Mouse (Mus musculus) forebrain, embryonic 14.5 days (tissue): Measurements from ENCODE around the gene Foxp1. TPM values are rescaled to one million over a fixed set of nuclear protein-coding genes. Genes with fewer than 3 reads are reported as not detected.
A peak's percentile ranks its signal among the peaks of the same experiment; 100 is the strongest.

Source experiments
- ATAC-seq: fragments of 200-750 bp; cut with Nextera tagmentation; 2 replicates; pipeline ENCODE4 v1.8.0; 2017; ENCODE audit warnings: mild to moderate bottlenecking, moderate library complexity
- DNase-seq: peaks from one replicate; pipeline ENCODE4 v3.0.0-alpha.2; 2015; ENCODE audit warnings: low spot score
- H3K27ac ChIP-seq: fragments of 300-500 bp; sonication (generic); 2 replicates; pipeline ENCODE4 v1.5.1; 2014; ENCODE audit warnings: low read depth, mild to moderate bottlenecking, control low read depth, low read length, moderate library complexity
- H3K27me3 ChIP-seq: fragments of 300-500 bp; sonication (generic); replicated peaks from 2 replicates; pipeline ENCODE4 v1.6.1; 2014; ENCODE audit warnings: low read length, control low read depth, mixed read lengths; ENCODE audit not compliant: control insufficient read depth, insufficient read depth
- H3K36me3 ChIP-seq: fragments of 300-500 bp; sonication (generic); 2 replicates; pipeline ENCODE4 v1.6.1; 2014; ENCODE audit warnings: low read length, control low read depth; ENCODE audit not compliant: control insufficient read depth, insufficient read depth
- H3K4me1 ChIP-seq: fragments of 300-500 bp; sonication (generic); 2 replicates; pipeline ENCODE4 v1.6.1; 2014; ENCODE audit warnings: antibody characterized with exemption, low read length, control low read depth; ENCODE audit not compliant: control insufficient read depth, insufficient read depth
- H3K4me2 ChIP-seq: fragments of 300-500 bp; sonication (generic); 2 replicates; pipeline ENCODE4 v1.6.1; 2014; ENCODE audit warnings: mild to moderate bottlenecking, control low read depth, low read length
- H3K4me3 ChIP-seq: fragments of 300-500 bp; sonication (generic); 2 replicates; pipeline ENCODE4 v1.5.1; 2014; ENCODE audit warnings: low read depth, low read length, control low read depth
- H3K9ac ChIP-seq: fragments of 300-500 bp; sonication (generic); 2 replicates; pipeline ENCODE4 v1.6.1; 2014; ENCODE audit warnings: mild to moderate bottlenecking, low read length, control low read depth, moderate library complexity
- H3K9me3 ChIP-seq: fragments of 300-500 bp; sonication (generic); replicated peaks from 2 replicates; pipeline ENCODE4 v1.6.1; 2016; ENCODE audit warnings: low read length, control low read depth, mixed read lengths; ENCODE audit not compliant: control insufficient read depth
- WGBS: fragments of 180-500 bp; shearing (Covaris S2); extraction: QIAGEN DNeasy Blood & Tissue Kit; methylation state at CpG from one replicate; pipeline ENCODE4 v1.1.7; 2014; 5-methylcytosine and 5-hydroxymethylcytosine counted together
- polyA plus RNA-seq: library from polyadenylated mRNA; unstranded; fragments of >200 nt; fragmentation: Nextera tagmentation; extraction: Ambion mirVana; gene quantifications from 2 replicates; pipeline ENCODE4 v1.2.1, GENCODE M21; 2014

Gene Foxp1
- polyA plus RNA-seq, 1 experiment from 2014 or later = 63.3 TPM

- Histone ChIP-seq H3K27me3 (no peaks in the 10 kb centered on the region), H3K4me3 (no peak overlapping the region), H3K4me1 (no peaks in the 10 kb centered on the region; the same call in 1 of the 2 replicates), H3K9ac (no peak overlapping the region), H3K9me3 (no peaks in the 10 kb centered on the region), H3K4me2 (no peak overlapping the region), H3K27ac (no peak overlapping the region), H3K36me3 (peaks cover 10% of the 10 kb centered on the region; the same call in 1 of the 2 replicates)
- DNase-seq (no peak), ATAC-seq (no peak)
- WGBS = 91% methylated on average over 10 of the region's 10 CpGs
These were observed 588.1 kb downstream of the Foxp1 start for GRCm38 (mm10) chr6:98934381-98934780.

- ATAC-seq (no peak), DNase-seq (peak; percentile 16)
- Histone ChIP-seq H3K27ac (no peak overlapping the region), H3K36me3 (peaks cover 10% of the 10 kb centered on the region; the same call in 1 of the 2 replicates), H3K9ac (no peak overlapping the region), H3K4me1 (peaks cover 5% of the 10 kb centered on the region; the same call in 1 of the 2 replicates), H3K4me2 (no peak overlapping the region), H3K27me3 (no peaks in the 10 kb centered on the region), H3K4me3 (no peak overlapping the region), H3K9me3 (no peaks in the 10 kb centered on the region)
- WGBS = 64% methylated on average over 18 of the region's 18 CpGs
These were observed 589.3 kb downstream of the Foxp1 start for GRCm38 (mm10) chr6:98933135-98933724.

GRCm38 (mm10) chr6:98931881-98932540 lies 590.5 kb downstream of the Foxp1 start:
- no peak overlapping the region for H3K4me3 ChIP-seq
- H3K36me3 ChIP-seq = peaks cover 10% of the 10 kb centered on the region; the same call in 1 of the 2 replicates
- DNase-seq = no peak
- H3K27ac ChIP-seq = no peak overlapping the region
- ATAC-seq = no peak
- H3K4me2 ChIP-seq = no peak overlapping the region
- H3K27me3 ChIP-seq = no peaks in the 10 kb centered on the region
- no peak overlapping the region for H3K9ac ChIP-seq
- peaks cover 5% of the 10 kb centered on the region; the same call in 1 of the 2 replicates for H3K4me1 ChIP-seq
- WGBS = 94% methylated on average over 8 of the region's 8 CpGs
- no peaks in the 10 kb centered on the region for H3K9me3 ChIP-seq

GRCm38 (mm10) chr6:98930652-98931300 lies 591.7 kb downstream of the Foxp1 start:
- H3K4me3 ChIP-seq = no peak overlapping the region
- no peaks in the 10 kb centered on the region for H3K27me3 ChIP-seq
- H3K4me2 ChIP-seq = no peak overlapping the region
- no peak for ATAC-seq
- DNase-seq = peak; percentile 51
- H3K4me1 ChIP-seq = peaks cover 5% of the 10 kb centered on the region; the same call in 1 of the 2 replicates
- H3K27ac ChIP-seq = no peak overlapping the region
- H3K9me3 ChIP-seq = no peaks in the 10 kb centered on the region
- H3K9ac ChIP-seq = no peak overlapping the region
- 56% methylated on average over 15 of the region's 15 CpGs for WGBS
- peaks cover 10% of the 10 kb centered on the region; the same call in 1 of the 2 replicates for H3K36me3 ChIP-seq

GRCm38 (mm10) chr6:98928365-98928764 lies 594.2 kb downstream of the Foxp1 start:
- no peak overlapping the region for H3K27ac ChIP-seq
- no peak overlapping the region for H3K9ac ChIP-seq
- H3K9me3 ChIP-seq = no peaks in the 10 kb centered on the region
- H3K4me3 ChIP-seq = no peak overlapping the region
- peaks cover 5% of the 10 kb centered on the region; the same call in 1 of the 2 replicates for H3K4me1 ChIP-seq
- DNase-seq = peak; percentile 76
- H3K4me2 ChIP-seq = no peak overlapping the region
- H3K36me3 ChIP-seq = peaks cover under 1% of the 10 kb centered on the region; the same call in 1 of the 2 replicates
- peak; percentile 82 for ATAC-seq
- WGBS = 22% methylated on average over 8 of the region's 8 CpGs
- no peaks in the 10 kb centered on the region for H3K27me3 ChIP-seq

- no peaks in the 10 kb centered on the region for H3K4me1 ChIP-seq
- H3K27ac ChIP-seq = no peak overlapping the region
- no peak overlapping the region for H3K4me2 ChIP-seq
- no peaks in the 10 kb centered on the region for H3K36me3 ChIP-seq
- no peak overlapping the region for H3K9ac ChIP-seq
- WGBS = 91% methylated on average over 6 of the region's 6 CpGs
- H3K4me3 ChIP-seq = no peak overlapping the region
- no peaks in the 10 kb centered on the region for H3K9me3 ChIP-seq
- no peaks in the 10 kb centered on the region for H3K27me3 ChIP-seq
- DNase-seq = no peak
- no peak for ATAC-seq
These were observed 621.3 kb downstream of the Foxp1 start for GRCm38 (mm10) chr6:98901259-98901658.

- H3K4me2 ChIP-seq = no peak overlapping the region
- DNase-seq (no peak), ATAC-seq (no peak)
- WGBS = 88% methylated on average over 1 of the region's 1 CpGs
- no peaks in the 10 kb centered on the region for H3K36me3 ChIP-seq
- no peak overlapping the region for H3K4me3 ChIP-seq
- H3K9ac ChIP-seq = no peak overlapping the region
- no peak overlapping the region for H3K27ac ChIP-seq
- no peaks in the 10 kb centered on the region for H3K4me1 ChIP-seq
- no peaks in the 10 kb centered on the region for H3K9me3 ChIP-seq
- no peaks in the 10 kb centered on the region for H3K27me3 ChIP-seq
These were observed 644.3 kb downstream of the Foxp1 start for GRCm38 (mm10) chr6:98878208-98878607.

- Histone ChIP-seq H3K4me2 (no peak overlapping the region), H3K9ac (no peak overlapping the region), H3K27ac (no peak overlapping the region), H3K9me3 (no peaks in the 10 kb centered on the region), H3K36me3 (no peaks in the 10 kb centered on the region), H3K4me1 (no peaks in the 10 kb centered on the region), H3K4me3 (no peak overlapping the region), H3K27me3 (no peaks in the 10 kb centered on the region)
- no peak for ATAC-seq
- DNase-seq = no peak
- 38% methylated on average over 2 of the region's 2 CpGs for WGBS
These were observed 646.1 kb downstream of the Foxp1 start for GRCm38 (mm10) chr6:98876401-98876800.
